Comparison of ENCODE assay signal across 8 mouse cellular contexts in the genomic region with DNA sequence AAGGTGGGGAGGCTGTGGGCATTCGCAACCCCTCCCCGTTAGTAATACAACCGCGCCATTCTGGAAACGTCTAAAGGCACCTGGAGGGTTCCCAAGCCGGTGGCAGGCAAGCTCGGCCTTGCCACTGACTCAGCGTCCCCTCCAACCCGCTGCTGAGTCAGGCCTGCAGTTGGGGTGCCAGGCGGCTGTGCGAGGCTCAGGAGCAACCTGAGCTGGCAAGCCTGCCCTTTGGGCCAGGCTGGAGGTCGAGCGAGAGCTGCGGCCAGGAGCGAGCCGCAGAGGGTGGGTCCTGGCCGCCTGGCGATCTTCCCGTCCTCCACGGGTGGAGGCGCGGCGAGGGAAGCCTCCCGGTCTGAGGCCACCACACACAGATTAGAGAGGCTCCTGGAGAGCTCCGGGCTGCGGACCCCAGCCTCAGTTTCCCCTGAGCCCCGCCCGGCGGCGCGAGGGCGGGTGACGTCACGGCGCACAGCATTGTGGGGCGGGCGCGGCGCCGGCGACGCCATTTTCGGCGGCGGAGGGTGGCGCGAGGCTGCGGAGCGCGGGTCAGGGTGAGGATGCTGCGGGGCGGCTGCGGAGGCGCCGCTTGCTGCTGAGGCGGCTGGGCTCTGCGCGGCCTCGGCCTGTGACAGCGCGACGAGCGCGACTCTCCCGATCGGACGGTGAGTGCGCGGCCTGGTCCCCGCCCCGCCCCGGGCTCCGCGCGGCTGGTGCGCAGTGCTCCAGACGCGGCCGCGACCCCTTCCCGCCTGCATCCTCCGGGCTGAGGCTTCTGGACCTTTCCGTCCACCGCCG. TPM values are rescaled to one million over a fixed set of nuclear protein-coding genes. Genes with fewer than 3 reads are reported as not detected.
A peak's percentile ranks its signal among the peaks of the same experiment; 100 is the strongest.
DNase-seq lines count a peak whose midpoint lies in the region.

TSS of gene Klc1 (plus strand) at position 469 of the 795 bp plus-strand sequence.

- peaks cover 71% of the 10 kb centered on the region for H3K4me1 ChIP-seq in hindbrain, embryonic 10.5 days (replicated peaks)

- under 1% methylated on average over 85 of the region's 85 CpGs for WGBS in hindbrain, embryonic 10.5 days

- H3K4me3 ChIP-seq in hindbrain, embryonic 10.5 days: peak within 1 kb of the TSS; percentile 97

- no peaks in the 10 kb centered on the region for H3K9me3 ChIP-seq in hindbrain, embryonic 10.5 days

- no peaks in the 10 kb centered on the region; the same call in 1 of the 2 replicates for H3K27me3 ChIP-seq in hindbrain, embryonic 10.5 days (ENCODE audit: insufficient read depth, poor library complexity, severe bottlenecking)

- H3K27ac ChIP-seq in hindbrain, embryonic 10.5 days: peak within 1 kb of the TSS; percentile 98

- peaks cover 18% of the 10 kb centered on the region for H3K36me3 ChIP-seq in hindbrain, embryonic 10.5 days

- peak; percentile 62 for DNase-seq in MN1 (ENCODE audit: low spot score)
- DNase-seq in cerebellum, adult 9-10 months: peak; percentile 84
- peak in 1 of 2 experiments; percentile 82 for DNase-seq in frontal cortex, adult 2 months (ENCODE audit: extremely low spot score in 1 of 2, low spot score in 1 of 2)
- DNase-seq in hindbrain, embryonic 10.5 days (ENCODE audit: low spot score): peak; percentile 81
- peak; percentile 76 for DNase-seq in layer of hippocampus, postnatal 14 days (ENCODE audit: low spot score in 2 of 2)
- DNase-seq in lung, postnatal 10 days: peak; percentile 75
- DNase-seq in ovary, postnatal 36 days (ENCODE audit: low spot score): peak; percentile 80
- peak; percentile 86 for DNase-seq in thymus, postnatal 25 days

RNA-seq across cellular contexts. Expression of gene Klc1, which starts in this region (rescaled TPM):
- polyA plus RNA-seq in frontal cortex, adult 2 months (2012; rRNA removed): 916 and 954 TPM in 2 replicates
- 192 and 303 TPM in 2 replicates for polyA plus RNA-seq in hindbrain, embryonic 10.5 days (2016; fragmentation: Nextera tagmentation; extraction: Ambion mirVana)
- 100 to 1,000 TPM; 826 to 832 TPM for total RNA-seq in layer of hippocampus, postnatal 14 days (2021)
